Mouse (Mus musculus) liver, embryonic 13.5 days (tissue): Measurements from ENCODE around the gene Vrk3. TPM values are rescaled to one million over a fixed set of nuclear protein-coding genes. Genes with fewer than 3 reads are reported as not detected.

Experiments used
- ATAC-seq: fragments of 200-750 bp; cut with Nextera tagmentation; 2 replicates; pipeline ENCODE4 v1.8.0; 2017; ENCODE audit warnings: low read depth, mild to moderate bottlenecking, moderate number of reproducible peaks, moderate library complexity
- DNase-seq: peaks from one replicate; pipeline ENCODE4 v3.0.0; 2022
- H3K27ac ChIP-seq: fragments of 300-500 bp; sonication (generic); 2 replicates; pipeline ENCODE4 v1.5.1; 2015; ENCODE audit warnings: moderate library complexity, mild to moderate bottlenecking, inconsistent platforms
- H3K27me3 ChIP-seq: fragments of 300-500 bp; sonication (generic); 2 replicates; pipeline ENCODE4 v1.6.1; 2015; ENCODE audit warnings: mild to moderate bottlenecking, inconsistent platforms
- H3K36me3 ChIP-seq: fragments of 300-500 bp; sonication (generic); 2 replicates; pipeline ENCODE4 v1.6.1; 2015; ENCODE audit warnings: mild to moderate bottlenecking, inconsistent platforms
- H3K4me1 ChIP-seq: fragments of 300-500 bp; sonication (generic); replicated peaks from 2 replicates; pipeline ENCODE4 v1.6.1; 2015; ENCODE audit warnings: inconsistent platforms
- H3K4me2 ChIP-seq: fragments of 300-500 bp; sonication (generic); 2 replicates; pipeline ENCODE4 v1.6.1; 2015; ENCODE audit warnings: inconsistent platforms, mild to moderate bottlenecking, moderate library complexity
- H3K4me3 ChIP-seq: fragments of 300-500 bp; sonication (generic); replicated peaks from 2 replicates; pipeline ENCODE4 v1.5.1; 2015; ENCODE audit warnings: mild to moderate bottlenecking, inconsistent platforms
- H3K9ac ChIP-seq: fragments of 300-500 bp; sonication (generic); 2 replicates; pipeline ENCODE4 v1.6.1; 2015; ENCODE audit warnings: mild to moderate bottlenecking, inconsistent platforms
- H3K9me3 ChIP-seq: fragments of 300-500 bp; sonication (generic); replicated peaks from 2 replicates; pipeline ENCODE4 v1.6.1; 2016; ENCODE audit warnings: inconsistent platforms
- WGBS: fragments of 180-500 bp; shearing (Covaris S2); methylation state at CpG from one replicate; pipeline ENCODE4 v1.1.7; 2015; ENCODE audit not compliant: insufficient replicate concordance; 5-methylcytosine and 5-hydroxymethylcytosine counted together
- polyA plus RNA-seq: library from polyadenylated mRNA; unstranded; fragments of >200 nt; fragmentation: Nextera tagmentation; extraction: Ambion mirVana; gene quantifications from 2 replicates; pipeline ENCODE4 v1.2.1, GENCODE M21; 2015

The Vrk3 gene
- polyA plus RNA-seq, 1 experiment from 2014 or later, result 30.8 TPM

DNA sequence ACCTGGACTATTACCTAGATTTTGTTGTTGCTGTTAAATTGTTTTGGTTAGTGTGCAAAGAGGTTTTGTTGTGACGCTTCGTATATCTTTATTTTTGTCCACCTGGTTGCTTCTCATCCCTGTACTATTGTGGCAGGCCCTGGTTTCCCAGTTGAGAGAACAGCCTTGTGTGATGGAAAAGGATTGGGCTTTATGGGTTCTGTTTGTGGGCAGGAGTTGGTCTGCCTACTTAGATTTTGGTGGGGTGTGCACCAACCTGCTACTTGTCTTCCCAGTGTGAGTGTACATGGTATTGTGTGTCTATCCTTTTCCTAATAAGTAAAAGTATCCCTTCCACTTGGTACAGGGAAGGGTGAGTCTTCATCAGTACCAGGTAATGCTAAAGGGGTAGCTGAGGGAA is 71.2 kb downstream of the Vrk3 start:
- peaks cover 84% of the 10 kb centered on the region for H3K4me1 ChIP-seq
- no peaks in the 10 kb centered on the region for H3K27me3 ChIP-seq
- WGBS, result 83% methylated on average over 2 of the region's 2 CpGs
- H3K36me3 ChIP-seq, result peaks cover 37% of the 10 kb centered on the region
- no peak for ATAC-seq
- H3K27ac ChIP-seq, result peak overlapping the region; percentile 95
- DNase-seq, result no peak
- peak overlapping the region; percentile 79 for H3K4me2 ChIP-seq
- no peaks in the 10 kb centered on the region for H3K9me3 ChIP-seq
- peak overlapping the region; percentile 74 for H3K4me3 ChIP-seq
- peak overlapping the region; percentile 91 for H3K9ac ChIP-seq

DNA sequence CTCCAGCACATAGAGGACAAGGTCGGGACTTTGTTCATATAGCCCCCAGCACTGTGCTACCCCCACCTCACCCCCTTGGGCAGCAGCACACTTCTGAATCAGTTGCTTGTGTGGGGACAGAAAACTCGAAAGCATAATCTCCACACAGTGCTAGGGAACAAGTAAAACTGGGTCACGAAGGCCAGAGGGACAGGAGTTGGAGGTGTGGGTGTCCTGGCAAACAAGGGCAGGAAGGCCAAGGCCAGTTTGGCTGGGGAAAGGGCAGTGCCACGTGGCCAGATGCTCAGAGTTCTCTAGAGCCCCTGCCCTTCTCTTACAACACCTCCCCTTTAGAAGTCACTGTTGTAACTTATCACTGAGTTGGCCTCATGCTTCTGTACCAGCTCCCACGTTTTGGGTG is 71.7 kb downstream of the Vrk3 start:
- Histone ChIP-seq H3K4me3 (peak overlapping the region; percentile 74), H3K27me3 (no peaks in the 10 kb centered on the region), H3K4me1 (peaks cover 84% of the 10 kb centered on the region), H3K9me3 (no peaks in the 10 kb centered on the region), H3K9ac (peak overlapping the region; percentile 91), H3K4me2 (peak overlapping the region; percentile 79), H3K36me3 (peaks cover 34% of the 10 kb centered on the region), H3K27ac (peak overlapping the region; percentile 95)
- ATAC-seq, result no peak
- WGBS, result 40% methylated on average over 5 of the region's 5 CpGs
- no peak for DNase-seq

DNA sequence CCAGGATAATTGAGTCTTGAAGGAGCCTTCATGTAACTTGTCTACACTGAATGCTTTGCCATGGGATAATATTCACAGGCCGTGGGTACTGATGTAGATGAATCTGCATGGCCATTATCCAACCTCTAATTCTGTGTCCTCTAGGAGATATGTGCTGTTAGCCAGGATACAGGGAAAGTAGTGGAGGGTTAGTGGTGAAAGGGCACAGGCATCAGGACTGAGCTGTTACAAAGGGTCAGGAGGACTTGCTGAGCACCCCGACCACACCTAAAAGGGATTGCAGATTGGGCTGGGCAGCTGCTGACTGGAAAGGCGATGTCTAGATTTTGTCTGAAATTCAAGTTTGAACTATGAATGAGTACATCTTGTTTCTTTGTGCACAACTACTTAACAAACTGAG is 72.3 kb downstream of the Vrk3 start:
- H3K4me1 ChIP-seq, result peaks cover 84% of the 10 kb centered on the region
- WGBS, result 79% methylated on average over 3 of the region's 3 CpGs

DNA sequence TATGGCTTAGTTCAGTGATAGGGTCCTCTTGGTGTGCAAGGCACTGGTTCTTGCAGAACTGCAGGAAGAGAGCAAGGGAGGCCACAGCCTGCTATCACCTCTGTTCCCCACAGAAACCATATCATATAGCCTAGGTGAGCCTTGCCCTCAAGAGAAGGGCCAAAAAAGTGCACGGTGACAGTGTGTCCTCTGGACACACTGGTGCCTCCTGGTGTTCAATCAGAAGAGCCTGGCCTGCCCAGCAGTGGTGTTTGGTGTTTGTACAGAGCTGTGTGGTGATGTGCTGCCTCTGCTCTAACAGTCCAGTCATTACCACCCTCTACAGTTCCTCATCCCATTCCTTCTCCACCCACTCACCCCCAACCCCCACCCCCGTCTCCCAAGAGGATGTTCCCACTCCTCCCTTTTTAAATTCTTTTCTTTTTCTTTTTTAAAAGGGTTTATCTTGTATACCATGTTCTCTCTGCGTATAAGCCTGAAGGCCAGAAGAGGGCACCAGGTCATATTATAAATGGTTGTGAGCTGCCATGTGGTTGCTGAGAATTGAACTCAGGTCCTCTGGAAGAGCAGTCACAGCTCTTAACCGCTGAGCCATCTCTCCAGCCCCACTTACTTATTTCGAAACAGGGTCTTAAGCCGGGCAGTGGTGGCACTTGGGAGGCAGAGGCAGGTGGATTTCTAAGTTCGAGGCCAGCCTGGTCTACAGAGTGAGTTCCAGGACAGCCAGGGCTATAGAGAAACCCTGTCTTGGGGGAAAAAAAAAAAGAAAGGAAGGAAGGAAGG is 73.6 kb downstream of the Vrk3 start:
- Histone ChIP-seq H3K9me3 (no peaks in the 10 kb centered on the region), H3K4me1 (peaks cover 95% of the 10 kb centered on the region), H3K36me3 (peaks cover 47% of the 10 kb centered on the region), H3K27me3 (no peaks in the 10 kb centered on the region), H3K27ac (0 out of 2 replicates have a peak overlapping the region, but pooled peaks have one; percentile 9), H3K4me3 (no peak overlapping the region), H3K9ac (no peak overlapping the region), H3K4me2 (no peak overlapping the region)
- DNase-seq (no peak), ATAC-seq (0 out of 2 replicates have a peak, but pooled peaks have one; percentile 18)
- WGBS, result 68% methylated on average over 7 of the region's 7 CpGs

More for the DNA sequence above, 72.3 kb downstream of the Vrk3 start:
- Histone ChIP-seq H3K4me3 (no peak overlapping the region), H3K27ac (peak overlapping the region; percentile 95), H3K9ac (peak overlapping the region; percentile 91; the same call in 1 of the 2 replicates), H3K4me2 (peak overlapping the region; percentile 79), H3K9me3 (no peaks in the 10 kb centered on the region), H3K27me3 (no peaks in the 10 kb centered on the region), H3K36me3 (peaks cover 36% of the 10 kb centered on the region)
- ATAC-seq, result no peak
- no peak for DNase-seq

DNA sequence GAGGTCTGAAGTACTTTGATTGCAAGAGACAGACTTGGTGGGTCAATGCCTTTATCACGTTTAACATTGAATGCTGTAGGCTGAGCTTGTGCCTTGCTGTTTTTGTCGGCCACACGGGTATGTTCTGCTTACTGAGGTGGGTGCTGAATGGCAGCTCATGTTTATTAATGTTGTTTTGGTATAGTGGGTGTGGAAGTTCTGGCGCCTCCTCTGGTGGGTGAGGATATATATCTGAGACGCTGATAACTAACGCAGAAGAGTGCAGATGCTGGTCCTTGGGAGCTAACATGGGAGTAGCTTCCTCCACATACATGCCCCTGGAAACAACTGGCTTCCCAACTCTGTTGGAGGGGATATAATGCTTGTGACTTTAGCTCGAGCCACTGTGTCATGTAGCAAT is 75.2 kb downstream of the Vrk3 start:
- H3K4me1 ChIP-seq, result peaks cover 80% of the 10 kb centered on the region
- H3K36me3 ChIP-seq, result peaks cover 60% of the 10 kb centered on the region
- H3K27ac ChIP-seq, result 0 out of 2 replicates have a peak overlapping the region, but pooled peaks have one; percentile 11

DNA sequence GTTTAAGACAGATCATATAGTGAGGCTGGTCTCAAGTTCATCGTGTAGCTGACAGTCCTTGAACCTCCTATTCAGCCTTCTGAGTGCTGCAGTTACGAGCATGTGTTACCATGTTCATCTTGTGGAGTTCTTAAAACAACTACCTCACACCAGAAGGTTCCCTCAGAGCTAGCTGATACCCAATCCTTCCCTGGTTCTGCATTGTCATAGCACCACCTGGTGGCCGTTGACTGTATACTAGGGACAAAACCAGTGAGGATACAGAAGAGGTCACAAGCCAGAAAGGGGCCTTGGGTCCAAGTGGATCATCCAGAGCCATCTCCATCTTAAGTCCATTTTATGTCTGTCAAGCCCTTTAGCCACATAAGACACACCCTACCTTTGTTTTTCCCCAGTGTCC is 76.7 kb downstream of the Vrk3 start:
- 21% methylated on average over 3 of the region's 3 CpGs for WGBS
- Histone ChIP-seq H3K4me3 (no peak overlapping the region), H3K36me3 (peaks cover 63% of the 10 kb centered on the region), H3K9ac (no peak overlapping the region), H3K4me1 (peaks cover 65% of the 10 kb centered on the region), H3K4me2 (no peak overlapping the region), H3K27ac (no peak overlapping the region), H3K9me3 (no peaks in the 10 kb centered on the region), H3K27me3 (no peaks in the 10 kb centered on the region)
- DNase-seq (peak; percentile 62), ATAC-seq (peak; percentile 37; the same call in 1 of the 2 replicates)

More for the DNA sequence above, 75.2 kb downstream of the Vrk3 start:
- H3K27me3 ChIP-seq, result no peaks in the 10 kb centered on the region
- no peaks in the 10 kb centered on the region for H3K9me3 ChIP-seq
- H3K4me2 ChIP-seq, result no peak overlapping the region
- H3K9ac ChIP-seq, result no peak overlapping the region
- ATAC-seq (no peak), DNase-seq (no peak)
- H3K4me3 ChIP-seq, result no peak overlapping the region
- 27% methylated on average over 7 of the region's 7 CpGs for whole genome bisulfite sequencing

DNA sequence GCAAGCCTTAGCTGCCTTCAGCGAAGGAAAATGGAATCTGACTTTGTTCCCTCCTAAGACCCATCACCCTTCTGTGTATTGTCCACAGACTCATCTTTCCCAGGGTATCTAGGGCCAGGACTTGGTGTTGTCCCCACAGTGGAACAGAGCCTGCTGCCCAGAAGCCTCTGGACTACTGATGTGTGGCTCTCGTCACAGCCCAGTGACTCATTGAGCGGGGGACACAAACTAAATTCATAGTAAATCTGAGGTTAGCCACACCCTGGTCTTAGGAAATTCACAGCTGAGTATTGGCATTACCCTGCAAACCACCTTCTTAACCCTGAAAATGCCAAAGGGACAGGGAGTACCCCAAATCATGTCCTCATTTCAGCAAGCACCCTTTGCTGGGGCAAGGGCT is 78.6 kb downstream of the Vrk3 start:
- Histone ChIP-seq H3K4me1 (peaks cover 46% of the 10 kb centered on the region), H3K9me3 (no peaks in the 10 kb centered on the region), H3K27ac (no peak overlapping the region), H3K9ac (no peak overlapping the region), H3K4me3 (no peak overlapping the region), H3K27me3 (no peaks in the 10 kb centered on the region), H3K4me2 (no peak overlapping the region), H3K36me3 (peaks cover 75% of the 10 kb centered on the region)
- DNase-seq (no peak), ATAC-seq (no peak)
- WGBS, result 81% methylated on average over 3 of the region's 3 CpGs

Other genes starting within 250 kb of the Vrk3 start
- gene Mybpc2, start 223.8 kb upstream of the Vrk3 start, polyA plus RNA-seq, result not detected in 2 replicates
- gene Spib, start 216.3 kb upstream of the Vrk3 start, polyA plus RNA-seq, result 0.08 and 0.14 TPM in 2 replicates
- 68.3 and 68.4 TPM in 2 replicates for gene Pold1, start 199.6 kb upstream of the Vrk3 start, polyA plus RNA-seq
- gene Nr1h2, start 194.5 kb upstream of the Vrk3 start, polyA plus RNA-seq, result 40.7 and 47.1 TPM in 2 replicates
- gene Napsa, start 176.0 kb upstream of the Vrk3 start, polyA plus RNA-seq, result 4.5 and 5.1 TPM in 2 replicates
- 0.05 and 0.06 TPM in 2 replicates for gene Kcnc3, start 157.7 kb upstream of the Vrk3 start, polyA plus RNA-seq
- gene Myh14, start 77.6 kb upstream of the Vrk3 start, polyA plus RNA-seq, result 0.12 and 0.31 TPM in 2 replicates
- not detected in 2 replicates for gene Izumo2, start 39.7 kb upstream of the Vrk3 start, polyA plus RNA-seq
- gene Zfp473, start 2.6 kb downstream of the Vrk3 start, polyA plus RNA-seq, result 0.99 and 1.1 TPM in 2 replicates
- gene Nup62, start 67.7 kb downstream of the Vrk3 start, polyA plus RNA-seq, result 60.8 and 68.9 TPM in 2 replicates
- 0.70 and 1.1 TPM in 2 replicates for gene Il4i1, start 68.0 kb downstream of the Vrk3 start, polyA plus RNA-seq
- gene Atf5, start 68.2 kb downstream of the Vrk3 start, polyA plus RNA-seq, result 5.3 and 5.4 TPM in 2 replicates
- gene Akt1s1, start 100.6 kb downstream of the Vrk3 start, polyA plus RNA-seq, result 32.0 and 32.1 TPM in 2 replicates
- gene Tbc1d17, start 100.7 kb downstream of the Vrk3 start, polyA plus RNA-seq, result 29.0 and 30.0 TPM in 2 replicates
- 22.8 and 24.2 TPM in 2 replicates for gene Pnkp, start 108.7 kb downstream of the Vrk3 start, polyA plus RNA-seq
- 50.4 and 57.0 TPM in 2 replicates for gene Ptov1, start 121.4 kb downstream of the Vrk3 start, polyA plus RNA-seq
- gene Med25, start 144.3 kb downstream of the Vrk3 start, polyA plus RNA-seq, result 47.2 and 51.2 TPM in 2 replicates
- gene Fuz, start 147.7 kb downstream of the Vrk3 start, polyA plus RNA-seq, result 7.2 and 7.5 TPM in 2 replicates
- gene Ap2a1, start 181.1 kb downstream of the Vrk3 start, polyA plus RNA-seq, result 69.5 and 82.4 TPM in 2 replicates
- gene Tsks, start 194.8 kb downstream of the Vrk3 start, polyA plus RNA-seq, result 0.07 and 0.22 TPM in 2 replicates
- 1.9 and 2.3 TPM in 2 replicates for gene Cpt1c, start 226.4 kb downstream of the Vrk3 start, polyA plus RNA-seq
- gene Prmt1, start 238.2 kb downstream of the Vrk3 start, polyA plus RNA-seq, result 214 and 220 TPM in 2 replicates
- gene Irf3, start 249.2 kb downstream of the Vrk3 start, polyA plus RNA-seq, result 41.0 and 42.4 TPM in 2 replicates